Mouse (Mus musculus) left cerebral cortex, postnatal 14 days (tissue): ENCODE results near the gene Tecr. TPM values are rescaled to one million over a fixed set of nuclear protein-coding genes. Genes with fewer than 3 reads are reported as not detected.
"Not testable (repeated sequence)": the region's sequence is repeated elsewhere in the genome, so short reads cannot be mapped to it uniquely, and the experiment has no call there.

Experiments
- DNase-seq, 2 experiments: peaks; one replicate each; pipeline ENCODE4 v3.0.0; 2021 to 2022; ENCODE audit warnings: low spot score in 2 of 2, mixed read lengths in 1 of 2
- intact Hi-C: fragments of 180-260 bp; cut with DNase I; formaldehyde crosslinking; loops from one replicate; pipeline ENCODE4 v1.15.1; 2025
- total RNA-seq, 2 experiments: library from RNA; stranded (reverse); gene quantifications; 2 replicates each; pipeline ENCODE4 v1.2.3; 2021

The Tecr gene
- total RNA-seq, 2 experiments from 2014 or later, result 587 to 600 TPM

- DNase-seq, result no peak
- intact Hi-C loops, result no loop called here
Observed at GRCm38 (mm10) chr8:83588886-83589285, 18.9 kb downstream of the Tecr start.

- intact Hi-C loops, result no loop called here
- no peak for DNase-seq
Observed at GRCm38 (mm10) chr8:83587644-83588043, 20.1 kb downstream of the Tecr start.

- no peak for DNase-seq
- intact Hi-C loops, result no loop called here
Observed at GRCm38 (mm10) chr8:83585333-83585732, 22.4 kb downstream of the Tecr start.

- no peak for DNase-seq
- intact Hi-C loops, result no loop called here
Observed at GRCm38 (mm10) chr8:83584771-83585170, 23.0 kb downstream of the Tecr start.

GRCm38 (mm10) chr8:83583236-83583635 lies 24.5 kb downstream of the Tecr start:
- no peak for DNase-seq
- intact Hi-C loops, result no loop called here

GRCm38 (mm10) chr8:83582226-83582625 lies 25.5 kb downstream of the Tecr start:
- intact Hi-C loops, result no loop called here
- no peak for DNase-seq

GRCm38 (mm10) chr8:83580826-83581225 lies 26.9 kb downstream of the Tecr start:
- intact Hi-C loops, result no loop called here
- peak in 1 of 2 experiments; percentile 2 for DNase-seq

- DNase-seq, result no peak
- intact Hi-C loops, result no loop called here
Observed at GRCm38 (mm10) chr8:83579676-83580075, 28.1 kb downstream of the Tecr start.

GRCm38 (mm10) chr8:83578131-83579055 lies 29.4 kb downstream of the Tecr start:
- intact Hi-C loops, result no loop called here
- DNase-seq, result peak in 1 of 2 experiments; percentile 3

- intact Hi-C loops, result no loop called here
- DNase-seq, result peak in 1 of 2 experiments; percentile 6
Observed at GRCm38 (mm10) chr8:83577384-83577791, 30.4 kb downstream of the Tecr start.

GRCm38 (mm10) chr8:83576921-83577320 lies 30.9 kb downstream of the Tecr start:
- intact Hi-C loops, result no loop called here
- DNase-seq, result peak in 1 of 2 experiments; percentile 2

- DNase-seq, result peak in 1 of 2 experiments; percentile 2
- intact Hi-C loops, result no loop called here
Observed at GRCm38 (mm10) chr8:83576516-83576895, 31.3 kb downstream of the Tecr start.

- intact Hi-C loops, result no loop called here
- peak; percentile 1 to 2 for DNase-seq
Observed at GRCm38 (mm10) chr8:83575561-83576515, 31.9 kb downstream of the Tecr start.

- DNase-seq, result peak; percentile 2 to 7
- intact Hi-C loops, result no loop called here
Observed at GRCm38 (mm10) chr8:83574631-83575315, 33.0 kb downstream of the Tecr start.

- peak; percentile 20 to 34 for DNase-seq
- intact Hi-C loops, result no loop called here
Observed at GRCm38 (mm10) chr8:83573140-83573875, 34.5 kb downstream of the Tecr start.

- no peak for DNase-seq
- intact Hi-C loops, result no loop called here
Observed at GRCm38 (mm10) chr8:83572246-83572812, 35.4 kb downstream of the Tecr start.

- intact Hi-C loops, result no loop called here
- peak in 1 of 2 experiments; percentile 7 for DNase-seq
Observed at GRCm38 (mm10) chr8:83571791-83572190, 36.0 kb downstream of the Tecr start.

- intact Hi-C loops, DNase-seq: not testable (repeated sequence)
Observed at GRCm38 (mm10) chr8:83571001-83571340, 36.8 kb downstream of the Tecr start.
